Mouse (Mus musculus) midbrain, embryonic 10.5 days (tissue): ENCODE results near the gene Dad1. TPM values are rescaled to one million over a fixed set of nuclear protein-coding genes. Genes with fewer than 3 reads are reported as not detected.
A peak's percentile ranks its signal among the peaks of the same experiment; 100 is the strongest.

Source experiments
- DNase-seq: peaks from one replicate; pipeline ENCODE4 v3.0.0-alpha.2; 2017; ENCODE audit warnings: low spot score
- H3K27ac ChIP-seq: fragments of 300-500 bp; sonication (generic); replicated peaks from 2 replicates; pipeline ENCODE4 v1.5.1; 2016; ENCODE audit warnings: mild to moderate bottlenecking
- H3K27me3 ChIP-seq: fragments of 300-500 bp; sonication (generic); 2 replicates; pipeline ENCODE4 v1.6.1; 2016; ENCODE audit warnings: low read depth, mild to moderate bottlenecking; ENCODE audit not compliant: poor library complexity, severe bottlenecking
- H3K36me3 ChIP-seq: fragments of 300-500 bp; sonication (generic); 2 replicates; pipeline ENCODE4 v1.6.1; 2016; ENCODE audit warnings: mild to moderate bottlenecking, moderate library complexity
- H3K4me1 ChIP-seq: fragments of 300-500 bp; sonication (generic); 2 replicates; pipeline ENCODE4 v1.6.1; 2016
- H3K4me3 ChIP-seq: fragments of 300-500 bp; sonication (generic); 2 replicates; pipeline ENCODE4 v1.5.1; 2016; ENCODE audit warnings: mild to moderate bottlenecking, moderate library complexity
- H3K9me3 ChIP-seq: fragments of 300-500 bp; sonication (generic); replicated peaks from 2 replicates; pipeline ENCODE4 v1.6.1; 2016; ENCODE audit warnings: mild to moderate bottlenecking
- WGBS: fragments of 180-500 bp; shearing (Covaris S2); methylation state at CpG from one replicate; pipeline ENCODE4 v1.1.7; 2016; 5-methylcytosine and 5-hydroxymethylcytosine counted together
- polyA plus RNA-seq: library from polyadenylated mRNA; unstranded; fragments of >200 nt; fragmentation: Nextera tagmentation; extraction: Ambion mirVana; gene quantifications from 2 replicates; pipeline ENCODE4 v1.2.1, GENCODE M21; 2016

Dad1 gene
- polyA plus RNA-seq, 1 experiment from 2014 or later = 244 TPM

DNA sequence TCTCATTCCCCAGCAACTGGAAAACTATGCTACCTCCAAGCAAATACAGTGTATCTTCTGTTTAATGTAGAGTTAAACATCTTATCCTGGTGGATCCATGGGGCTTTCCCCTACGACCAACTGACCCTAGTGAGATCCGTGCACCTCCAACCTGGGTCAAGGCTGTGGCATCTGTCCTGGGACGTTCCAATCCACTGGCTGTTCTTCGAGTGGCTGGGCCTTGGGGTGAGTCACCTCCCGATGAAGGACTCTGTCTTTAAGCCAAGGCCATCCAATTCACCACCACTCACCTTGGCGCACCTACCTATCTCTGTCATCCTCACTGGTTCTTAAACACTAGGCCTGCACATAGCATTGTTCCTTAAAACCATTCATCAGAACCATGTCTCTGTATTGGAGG lies 9.2 kb upstream of the Dad1 start:
- Histone ChIP-seq H3K4me1 (peaks cover 26% of the 10 kb centered on the region), H3K36me3 (peaks cover 15% of the 10 kb centered on the region), H3K4me3 (no peak overlapping the region), H3K27me3 (peaks cover 9% of the 10 kb centered on the region; the same call in 1 of the 2 replicates), H3K9me3 (no peaks in the 10 kb centered on the region), H3K27ac (no peak overlapping the region)
- no peak for DNase-seq
- 94% methylated on average over 6 of the region's 6 CpGs for WGBS

GRCm38 (mm10) chr14:54262622-54263021 lies 8.7 kb upstream of the Dad1 start:
- WGBS = 94% methylated on average over 8 of the region's 8 CpGs
- H3K4me1 ChIP-seq = peaks cover 26% of the 10 kb centered on the region
- peaks cover 11% of the 10 kb centered on the region for H3K36me3 ChIP-seq
- H3K27ac ChIP-seq = no peak overlapping the region
- H3K27me3 ChIP-seq = peaks cover 11% of the 10 kb centered on the region; the same call in 1 of the 2 replicates
- H3K4me3 ChIP-seq = no peak overlapping the region
- DNase-seq = no peak
- no peaks in the 10 kb centered on the region for H3K9me3 ChIP-seq

DNA sequence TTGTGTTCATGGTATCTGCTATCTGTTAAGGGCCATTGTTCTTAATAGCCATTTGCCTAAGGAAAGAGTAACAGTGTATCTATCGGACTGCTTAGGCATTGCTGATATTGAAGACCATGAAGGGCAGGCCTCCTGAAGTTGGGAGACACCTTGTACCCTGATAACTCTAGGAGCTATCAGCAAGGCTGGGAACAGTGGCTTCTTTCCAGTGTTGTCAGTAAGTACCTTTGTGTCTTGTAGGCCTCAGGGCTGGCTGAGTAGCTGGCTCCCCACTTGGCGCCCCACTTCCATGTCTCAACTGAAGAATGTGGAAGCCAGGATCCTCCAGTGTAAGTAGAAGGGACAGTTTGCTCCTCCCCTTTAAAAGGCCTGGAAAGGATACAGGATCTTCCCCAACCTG lies 7.5 kb upstream of the Dad1 start:
- no peaks in the 10 kb centered on the region for H3K9me3 ChIP-seq
- H3K27me3 ChIP-seq = peaks cover 11% of the 10 kb centered on the region; the same call in 1 of the 2 replicates
- H3K4me3 ChIP-seq = no peak overlapping the region
- peaks cover 26% of the 10 kb centered on the region for H3K4me1 ChIP-seq
- H3K27ac ChIP-seq = no peak overlapping the region
- peaks cover 7% of the 10 kb centered on the region; the same call in 1 of the 2 replicates for H3K36me3 ChIP-seq
- no peak for DNase-seq
- WGBS = 95% methylated on average over 2 of the region's 2 CpGs

GRCm38 (mm10) chr14:54260196-54260595 lies 6.3 kb upstream of the Dad1 start:
- peak overlapping the region; percentile 70; the same call in 1 of the 2 replicates for H3K4me3 ChIP-seq

DNA sequence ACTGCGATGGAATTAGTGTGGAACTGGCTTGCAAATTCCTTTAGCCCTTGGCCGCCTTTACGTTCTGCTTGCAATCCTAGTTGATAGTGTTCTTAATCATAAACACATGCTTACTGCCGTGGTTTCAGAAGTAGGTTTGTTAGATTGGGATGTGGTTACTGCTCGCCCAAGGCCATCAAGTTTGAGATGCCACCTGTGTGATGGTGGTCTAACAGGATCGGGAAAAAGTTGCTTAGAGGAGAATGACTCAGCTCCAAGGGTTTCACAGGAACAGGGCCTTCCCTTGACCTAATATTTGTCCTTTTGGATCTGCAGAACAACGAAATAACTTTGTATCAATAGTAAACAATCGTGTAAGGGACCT lies 5.8 kb upstream of the Dad1 start:
- Histone ChIP-seq H3K4me3 (peak overlapping the region; percentile 70), H3K4me1 (peaks cover 26% of the 10 kb centered on the region), H3K27ac (peak overlapping the region; percentile 80), H3K9me3 (no peaks in the 10 kb centered on the region), H3K36me3 (peaks cover 7% of the 10 kb centered on the region; the same call in 1 of the 2 replicates), H3K27me3 (peaks cover 11% of the 10 kb centered on the region; the same call in 1 of the 2 replicates)
- no peak for DNase-seq
- WGBS = 28% methylated on average over 8 of the region's 8 CpGs

More at GRCm38 (mm10) chr14:54260196-54260595, 6.3 kb upstream of the Dad1 start:
- DNase-seq = no peak
- Histone ChIP-seq H3K4me1 (peaks cover 24% of the 10 kb centered on the region), H3K27me3 (peaks cover 11% of the 10 kb centered on the region; the same call in 1 of the 2 replicates), H3K27ac (no peak overlapping the region), H3K36me3 (peaks cover 7% of the 10 kb centered on the region; the same call in 1 of the 2 replicates), H3K9me3 (no peaks in the 10 kb centered on the region)
- WGBS = 83% methylated on average over 2 of the region's 2 CpGs

- H3K9me3 ChIP-seq = no peaks in the 10 kb centered on the region
- H3K4me3 ChIP-seq = peak overlapping the region; percentile 70
- H3K36me3 ChIP-seq = peaks cover 7% of the 10 kb centered on the region; the same call in 1 of the 2 replicates
- under 1% methylated on average over 35 of the region's 35 CpGs for WGBS
- peaks cover 31% of the 10 kb centered on the region for H3K4me1 ChIP-seq
- H3K27me3 ChIP-seq = peaks cover 11% of the 10 kb centered on the region; the same call in 1 of the 2 replicates
- H3K27ac ChIP-seq = peak overlapping the region; percentile 80
- DNase-seq = peak; percentile 91
Measured at GRCm38 (mm10) chr14:54259003-54259721, 5.3 kb upstream of the Dad1 start.

DNA sequence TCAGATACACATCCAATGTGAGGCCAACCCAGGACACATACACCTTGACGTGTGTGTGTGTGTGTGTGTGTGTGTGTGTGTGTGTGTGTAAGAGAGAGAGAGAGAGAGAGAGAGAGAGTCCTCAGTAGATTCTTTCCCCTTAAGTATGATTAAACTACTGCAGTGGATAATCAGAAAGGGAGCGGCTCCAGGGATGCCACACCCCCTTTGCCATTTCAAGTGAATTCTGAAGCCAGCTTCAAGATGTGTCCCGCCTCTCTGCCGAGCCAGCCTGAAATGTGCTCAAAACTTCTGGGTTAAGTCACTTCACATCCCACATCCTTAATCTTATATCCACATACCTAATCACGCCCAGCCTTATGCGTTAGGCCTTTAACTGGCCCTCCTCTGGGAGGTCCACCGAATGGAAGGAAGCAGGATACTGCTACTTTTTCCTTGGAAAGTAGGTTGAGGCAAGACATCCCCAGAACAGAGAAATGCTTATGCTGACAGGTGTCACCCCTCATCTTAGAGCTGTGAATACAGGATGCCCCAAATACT lies 4.3 kb upstream of the Dad1 start:
- Histone ChIP-seq H3K4me3 (no peak overlapping the region), H3K36me3 (peaks cover 7% of the 10 kb centered on the region; the same call in 1 of the 2 replicates), H3K27ac (no peak overlapping the region), H3K27me3 (peaks cover 11% of the 10 kb centered on the region; the same call in 1 of the 2 replicates), H3K4me1 (peaks cover 35% of the 10 kb centered on the region), H3K9me3 (no peaks in the 10 kb centered on the region)
- 59% methylated on average over 7 of the region's 7 CpGs for WGBS
- DNase-seq = no peak

DNA sequence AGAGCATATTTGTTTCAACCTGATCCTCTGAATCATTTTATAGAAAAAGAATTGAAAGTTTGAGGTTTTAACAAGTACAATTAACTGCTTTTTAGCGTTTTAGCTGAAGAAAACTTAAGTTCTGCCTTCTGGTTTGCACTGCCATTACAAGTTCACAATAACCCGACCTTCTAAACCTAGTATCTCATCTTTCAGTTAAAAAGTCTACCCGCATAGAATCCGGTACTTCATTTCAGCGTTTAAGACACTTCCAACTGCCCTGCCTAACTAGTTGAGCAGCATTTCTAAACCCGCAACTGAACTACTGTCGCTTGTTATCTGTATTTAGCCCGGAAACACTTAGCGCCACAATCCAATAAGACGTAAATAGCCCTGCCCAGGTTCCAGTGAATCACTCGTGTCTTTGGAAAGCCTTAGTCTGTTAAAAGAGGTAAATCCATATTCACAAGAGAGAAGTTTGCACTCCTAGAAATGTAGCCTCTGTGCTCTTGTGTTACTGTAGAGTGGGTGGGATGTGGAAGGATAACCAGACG lies 832 bp upstream of the Dad1 start:
- DNase-seq = no peak
- 69% methylated on average over 12 of the region's 12 CpGs for WGBS
- Histone ChIP-seq H3K36me3 (0 out of 2 replicates have a peak, but pooled peaks cover 3% of the 10 kb centered on the region), H3K4me1 (peaks cover 48% of the 10 kb centered on the region), H3K4me3 (peak overlapping the region; percentile 68), H3K27me3 (0 out of 2 replicates have a peak, but pooled peaks cover 5% of the 10 kb centered on the region), H3K27ac (peak overlapping the region; percentile 83), H3K9me3 (no peaks in the 10 kb centered on the region)

DNA sequence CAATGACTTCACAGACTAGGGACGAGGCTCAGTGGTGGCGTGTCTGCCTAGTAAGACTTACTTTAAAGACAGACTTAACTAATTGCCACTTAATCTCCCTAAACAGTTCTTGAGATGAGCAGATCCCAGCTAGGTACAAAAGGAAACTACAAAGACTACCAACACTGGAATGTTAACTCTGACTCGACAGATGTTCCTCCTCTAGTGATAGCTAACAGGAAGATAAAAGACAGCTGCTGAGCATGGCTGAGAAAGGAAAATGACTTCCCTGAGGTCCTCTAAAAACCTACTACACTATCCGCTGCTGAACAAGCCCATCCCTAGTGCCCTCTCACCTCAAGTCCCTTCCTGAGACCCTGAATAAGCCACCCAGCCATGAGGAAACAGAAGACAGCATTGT lies 3.8 kb downstream of the Dad1 start:
- peaks cover 30% of the 10 kb centered on the region for H3K36me3 ChIP-seq
- no peaks in the 10 kb centered on the region for H3K27me3 ChIP-seq
- WGBS = 78% methylated on average over 4 of the region's 4 CpGs
- no peak overlapping the region for H3K4me3 ChIP-seq
- H3K4me1 ChIP-seq = peaks cover 36% of the 10 kb centered on the region
- DNase-seq = no peak
- H3K27ac ChIP-seq = no peak overlapping the region
- H3K9me3 ChIP-seq = no peaks in the 10 kb centered on the region

DNA sequence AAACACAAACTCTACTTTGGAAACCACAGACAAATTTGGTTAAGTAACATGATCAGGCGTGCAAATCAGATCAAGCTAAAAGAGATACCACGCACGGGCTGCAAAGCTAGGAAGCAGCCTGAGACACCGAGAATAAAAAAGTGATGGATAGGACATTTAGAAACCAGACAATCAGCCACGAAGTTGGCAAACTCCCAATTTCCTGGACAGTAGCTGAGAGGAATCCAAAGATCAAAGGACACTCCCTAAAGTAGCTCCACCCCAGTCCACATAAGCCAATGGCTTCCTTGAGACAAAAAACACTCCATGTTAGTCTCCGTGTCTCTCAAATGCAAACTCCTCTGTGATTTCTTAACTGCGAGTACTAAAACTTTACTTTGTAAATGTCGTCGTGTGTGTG lies 4.6 kb downstream of the Dad1 start:
- 83% methylated on average over 9 of the region's 9 CpGs for WGBS
- Histone ChIP-seq H3K36me3 (peaks cover 30% of the 10 kb centered on the region), H3K4me3 (no peak overlapping the region), H3K27me3 (no peaks in the 10 kb centered on the region), H3K4me1 (peaks cover 30% of the 10 kb centered on the region), H3K9me3 (no peaks in the 10 kb centered on the region), H3K27ac (no peak overlapping the region)
- DNase-seq = no peak

DNA sequence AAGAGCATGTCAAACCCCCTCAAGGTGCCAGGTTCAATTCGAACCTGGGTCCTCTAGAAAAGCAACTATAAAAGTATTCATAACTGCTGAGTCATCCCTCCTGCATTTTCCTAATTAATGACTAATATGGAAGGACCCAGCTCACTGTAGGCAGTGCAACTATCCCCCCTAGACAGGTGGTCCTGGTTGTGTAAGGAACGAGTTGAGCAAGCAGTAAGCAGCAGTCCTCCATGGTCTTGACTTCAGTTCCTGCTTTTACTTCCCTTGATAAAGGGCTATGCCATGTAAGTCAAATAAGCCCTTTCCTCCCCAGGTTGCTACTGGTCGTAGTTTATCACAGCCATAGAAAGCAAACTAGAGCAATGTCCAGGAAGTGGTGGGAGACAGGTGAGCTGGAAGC lies 7.7 kb downstream of the Dad1 start:
- no peak overlapping the region for H3K4me3 ChIP-seq
- WGBS = 94% methylated on average over 3 of the region's 3 CpGs
- H3K4me1 ChIP-seq = peaks cover 17% of the 10 kb centered on the region
- DNase-seq = no peak
- H3K36me3 ChIP-seq = peaks cover 50% of the 10 kb centered on the region
- no peak overlapping the region for H3K27ac ChIP-seq
- no peaks in the 10 kb centered on the region for H3K27me3 ChIP-seq
- H3K9me3 ChIP-seq = 0 out of 2 replicates have a peak, but pooled peaks cover 5% of the 10 kb centered on the region

DNA sequence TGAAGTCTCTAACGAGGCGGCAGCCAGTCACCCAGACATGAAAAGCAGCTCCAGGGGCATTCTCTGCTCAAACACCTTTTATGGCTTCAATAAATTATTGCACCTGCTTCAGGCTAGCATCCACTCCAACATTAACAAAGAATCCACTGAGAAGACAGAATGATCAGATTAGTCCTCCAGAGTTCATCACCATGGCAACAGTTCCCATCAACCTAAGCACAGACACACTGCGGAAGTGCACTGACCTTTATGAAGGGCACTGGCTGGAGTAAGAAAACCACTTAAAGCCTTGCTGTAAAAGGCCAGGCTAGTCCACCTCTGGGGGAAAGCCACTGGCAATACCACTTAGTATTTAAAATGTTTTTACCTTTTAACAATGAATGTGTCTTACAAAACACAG lies 9.7 kb downstream of the Dad1 start:
- Histone ChIP-seq H3K27me3 (no peaks in the 10 kb centered on the region), H3K36me3 (peaks cover 54% of the 10 kb centered on the region), H3K4me1 (peaks cover 11% of the 10 kb centered on the region), H3K9me3 (0 out of 2 replicates have a peak, but pooled peaks cover 5% of the 10 kb centered on the region), H3K4me3 (no peak overlapping the region), H3K27ac (no peak overlapping the region)
- no peak for DNase-seq
- WGBS = 78% methylated on average over 3 of the region's 3 CpGs

- 90% methylated on average over 5 of the region's 5 CpGs for WGBS
Measured at GRCm38 (mm10) chr14:54240542-54240941, 13.4 kb downstream of the Dad1 start.

More at GRCm38 (mm10) chr14:54240542-54240941, 13.4 kb downstream of the Dad1 start:
- peaks cover 47% of the 10 kb centered on the region for H3K36me3 ChIP-seq
- DNase-seq = no peak
- H3K4me3 ChIP-seq = no peak overlapping the region
- peaks cover 9% of the 10 kb centered on the region for H3K4me1 ChIP-seq
- H3K27ac ChIP-seq = no peak overlapping the region
- 0 out of 2 replicates have a peak, but pooled peaks cover 5% of the 10 kb centered on the region for H3K9me3 ChIP-seq
- H3K27me3 ChIP-seq = no peaks in the 10 kb centered on the region
